Mouse (Mus musculus) embryonic fibroblast, embryonic 13.5 days (primary cell): ENCODE data around the gene Commd1.

Experiments
- CTCF ChIP-seq: IDR thresholded peaks from 2 replicates; pipeline ENCODE4 v1.5.1; 2011; ENCODE audit warnings: mild to moderate bottlenecking, control low read depth, low read length, moderate library complexity, borderline replicate concordance; ENCODE audit not compliant: insufficient read depth
- POLR2A ChIP-seq: IDR thresholded peaks from 2 replicates; pipeline ENCODE4 v1.6.1; 2011; ENCODE audit warnings: low read depth, mild to moderate bottlenecking, control low read depth, low read length, moderate library complexity

DNA sequence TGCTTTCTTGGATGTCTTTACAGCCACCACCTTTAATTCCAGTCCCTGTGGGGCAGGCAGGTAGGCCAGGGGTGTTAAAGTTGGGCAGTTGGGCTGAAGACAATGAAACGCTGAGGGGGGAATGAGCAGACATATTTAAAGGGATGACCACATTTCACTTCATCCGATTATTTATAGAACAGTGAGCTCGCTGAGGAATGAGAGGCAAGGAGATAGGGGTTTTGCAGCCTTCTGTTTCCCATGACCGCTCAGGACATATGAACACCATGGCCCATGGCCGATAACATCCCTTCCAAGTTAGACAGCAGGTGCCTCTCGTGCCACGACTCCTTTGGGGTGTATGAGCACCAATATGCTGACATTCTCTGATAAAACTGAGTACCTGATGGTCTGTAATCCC lies 70.4 kb downstream of the Commd1 start:
- TF ChIP-seq CTCF (no peak), POLR2A (no peak)
